Mouse (Mus musculus): ENCODE results near the gene Ncor1. TPM values are rescaled to one million over a fixed set of nuclear protein-coding genes. Genes with fewer than 3 reads are reported as not detected.

Ncor1 gene
- polyA plus RNA-seq, 1 experiment from 2014 or later: 123 TPM

DNA sequence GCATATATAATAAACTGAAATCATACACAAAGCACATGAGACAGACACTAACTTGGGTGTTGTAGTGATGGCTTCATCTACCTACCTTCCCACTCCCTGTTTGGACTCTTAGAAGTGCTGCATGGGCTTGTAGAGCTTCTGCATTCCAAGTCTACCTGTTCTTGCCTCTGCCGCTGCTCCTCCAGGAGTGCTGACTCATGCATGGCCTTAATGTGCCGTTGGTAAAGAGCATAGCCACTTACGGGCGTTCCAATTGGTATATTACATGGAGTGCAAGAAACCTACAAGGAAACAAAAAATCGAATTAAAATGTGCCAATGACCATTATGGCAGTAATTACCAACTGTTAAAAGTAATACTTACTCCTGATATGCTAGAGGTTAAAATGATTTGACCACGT is 91.5 kb downstream of the Ncor1 start:
- WGBS: 90% methylated on average over 6 of the region's 6 CpGs
- H3K4me3 ChIP-seq (replicated peaks; ENCODE audit: low read depth, low read length): no peak overlapping the region
- peaks cover 37% of the 10 kb centered on the region; the same call in 1 of the 2 replicates for H3K36me3 ChIP-seq (ENCODE audit: insufficient read depth, low read length)
- no peak overlapping the region for H3K9ac ChIP-seq (ENCODE audit: low read depth, low read length)
- H3K27me3 ChIP-seq (ENCODE audit: insufficient read depth, low read length): no peaks in the 10 kb centered on the region
- H3K9me3 ChIP-seq (replicated peaks; ENCODE audit: low read length): no peaks in the 10 kb centered on the region
- no peak for TF ChIP-seq CTCF (IDR thresholded peaks at IDR 0.05; ENCODE audit: low read depth)
- DNase-seq (ENCODE audit: low spot score) (no peak), ATAC-seq (replicated peaks; ENCODE audit: low FRiP score, low read depth) (no peak)
- no peaks in the 10 kb centered on the region for H3K4me1 ChIP-seq (replicated peaks; ENCODE audit: insufficient read depth, low read length)
- H3K4me2 ChIP-seq (ENCODE audit: low read length): no peak overlapping the region
- no peak overlapping the region for H3K27ac ChIP-seq

DNA sequence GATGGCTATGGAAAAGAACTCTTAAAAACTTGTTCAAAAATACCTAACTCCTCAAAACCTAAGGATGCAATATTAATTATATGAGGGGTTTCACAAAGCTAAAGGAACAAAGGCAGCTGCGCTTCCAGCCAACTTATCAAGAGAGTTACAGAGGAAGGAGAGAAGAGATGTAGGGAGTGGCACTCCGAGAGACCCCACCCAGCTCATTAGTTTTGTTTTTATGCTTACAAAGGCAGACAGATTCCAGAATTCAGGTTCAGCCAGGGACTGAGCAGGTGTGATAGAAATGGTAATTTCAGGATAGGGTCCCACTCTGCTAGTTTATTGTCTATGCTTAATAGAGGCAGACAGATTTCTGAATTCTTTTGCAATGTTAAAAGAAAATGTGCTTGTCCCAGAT is 103.1 kb downstream of the Ncor1 start:
- Histone ChIP-seq H3K4me1 (replicated peaks; ENCODE audit: insufficient read depth, low read length) (no peaks in the 10 kb centered on the region), H3K4me2 (ENCODE audit: low read length) (no peak overlapping the region), H3K27me3 (ENCODE audit: insufficient read depth, low read length) (no peaks in the 10 kb centered on the region), H3K36me3 (ENCODE audit: insufficient read depth, low read length) (peaks cover 56% of the 10 kb centered on the region), H3K27ac (no peak overlapping the region), H3K4me3 (replicated peaks; ENCODE audit: low read depth, low read length) (no peak overlapping the region), H3K9me3 (replicated peaks; ENCODE audit: low read length) (no peaks in the 10 kb centered on the region), H3K9ac (ENCODE audit: low read depth, low read length) (no peak overlapping the region)
- no peak for DNase-seq (ENCODE audit: low spot score)
- no peak for TF ChIP-seq CTCF (IDR thresholded peaks at IDR 0.05; ENCODE audit: low read depth)
- 93% methylated on average over 2 of the region's 2 CpGs for WGBS
- no peak for ATAC-seq (replicated peaks; ENCODE audit: low FRiP score, low read depth)

- H3K4me2 ChIP-seq (ENCODE audit: low read length): no peak overlapping the region
- TF ChIP-seq CTCF (IDR thresholded peaks at IDR 0.05; ENCODE audit: low read depth): no peak
- DNase-seq (ENCODE audit: low spot score): no peak
- 81% methylated on average over 4 of the region's 4 CpGs for WGBS
- no peaks in the 10 kb centered on the region for H3K9me3 ChIP-seq (replicated peaks; ENCODE audit: low read length)
- H3K4me1 ChIP-seq (replicated peaks; ENCODE audit: insufficient read depth, low read length): no peaks in the 10 kb centered on the region
- H3K36me3 ChIP-seq (ENCODE audit: insufficient read depth, low read length): peaks cover 64% of the 10 kb centered on the region
- H3K27me3 ChIP-seq (ENCODE audit: insufficient read depth, low read length): no peaks in the 10 kb centered on the region
- H3K4me3 ChIP-seq (replicated peaks; ENCODE audit: low read depth, low read length): no peak overlapping the region
- no peak overlapping the region for H3K27ac ChIP-seq
- H3K9ac ChIP-seq (ENCODE audit: low read depth, low read length): no peak overlapping the region
- ATAC-seq (replicated peaks; ENCODE audit: low FRiP score, low read depth): no peak
Observed at GRCm38 (mm10) chr11:62351948-62352347, 106.4 kb downstream of the Ncor1 start.

DNA sequence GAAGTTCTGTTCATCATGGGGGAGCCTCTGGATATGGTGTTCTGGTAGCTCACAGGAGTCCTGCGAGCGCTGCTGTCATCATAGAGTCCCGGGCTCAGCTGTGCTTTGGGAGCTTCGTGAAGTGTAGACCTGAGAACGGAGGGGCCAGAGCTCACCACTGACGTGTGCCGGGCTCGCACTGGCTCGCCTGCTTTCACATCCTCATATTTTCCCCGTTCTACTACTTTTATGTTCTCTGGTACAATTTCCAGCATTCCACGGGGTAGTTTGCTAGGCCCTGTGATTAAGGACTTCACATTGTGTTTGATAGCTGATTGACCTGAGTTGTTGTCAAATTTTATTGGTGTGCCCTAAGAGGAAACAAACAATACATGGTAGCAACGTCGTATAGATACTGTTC is 115.3 kb downstream of the Ncor1 start:
- H3K36me3 ChIP-seq (ENCODE audit: insufficient read depth, low read length): peaks cover 43% of the 10 kb centered on the region
- H3K27me3 ChIP-seq (ENCODE audit: insufficient read depth, low read length): no peaks in the 10 kb centered on the region
- ATAC-seq (replicated peaks; ENCODE audit: low FRiP score, low read depth): no peak

GRCm38 (mm10) chr11:62332228-62332627 is 126.1 kb downstream of the Ncor1 start:
- Histone ChIP-seq H3K4me1 (replicated peaks; ENCODE audit: insufficient read depth, low read length) (no peaks in the 10 kb centered on the region), H3K4me3 (replicated peaks; ENCODE audit: low read depth, low read length) (no peak overlapping the region), H3K9ac (ENCODE audit: low read depth, low read length) (no peak overlapping the region), H3K4me2 (ENCODE audit: low read length) (no peak overlapping the region), H3K27me3 (ENCODE audit: insufficient read depth, low read length) (no peaks in the 10 kb centered on the region), H3K36me3 (ENCODE audit: insufficient read depth, low read length) (peaks cover 73% of the 10 kb centered on the region), H3K9me3 (replicated peaks; ENCODE audit: low read length) (no peaks in the 10 kb centered on the region), H3K27ac (no peak overlapping the region)
- no peak for TF ChIP-seq CTCF (IDR thresholded peaks at IDR 0.05; ENCODE audit: low read depth)
- DNase-seq (ENCODE audit: low spot score) (no peak), ATAC-seq (replicated peaks; ENCODE audit: low FRiP score, low read depth) (no peak)
- WGBS: 95% methylated on average over 4 of the region's 4 CpGs

More for the DNA sequence above, 115.3 kb downstream of the Ncor1 start:
- no peaks in the 10 kb centered on the region for H3K4me1 ChIP-seq (replicated peaks; ENCODE audit: insufficient read depth, low read length)
- H3K9ac ChIP-seq (ENCODE audit: low read depth, low read length): no peak overlapping the region
- H3K27ac ChIP-seq: no peak overlapping the region
- H3K9me3 ChIP-seq (replicated peaks; ENCODE audit: low read length): no peaks in the 10 kb centered on the region
- H3K4me2 ChIP-seq (ENCODE audit: low read length): no peak overlapping the region
- no peak for TF ChIP-seq CTCF (IDR thresholded peaks at IDR 0.05; ENCODE audit: low read depth)
- H3K4me3 ChIP-seq (replicated peaks; ENCODE audit: low read depth, low read length): no peak overlapping the region
- no peak for DNase-seq (ENCODE audit: low spot score)
- WGBS: 90% methylated on average over 13 of the region's 13 CpGs

GRCm38 (mm10) chr11:62331141-62331540 is 127.2 kb downstream of the Ncor1 start:
- H3K4me1 ChIP-seq (replicated peaks; ENCODE audit: insufficient read depth, low read length): no peaks in the 10 kb centered on the region
- H3K27ac ChIP-seq: no peak overlapping the region
- H3K9me3 ChIP-seq (replicated peaks; ENCODE audit: low read length): no peaks in the 10 kb centered on the region
- H3K4me3 ChIP-seq (replicated peaks; ENCODE audit: low read depth, low read length): no peak overlapping the region
- TF ChIP-seq CTCF (IDR thresholded peaks at IDR 0.05; ENCODE audit: low read depth): no peak
- WGBS: 90% methylated on average over 5 of the region's 5 CpGs
- H3K27me3 ChIP-seq (ENCODE audit: insufficient read depth, low read length): no peaks in the 10 kb centered on the region
- ATAC-seq (replicated peaks; ENCODE audit: low FRiP score, low read depth) (no peak), DNase-seq (ENCODE audit: low spot score) (no peak)
- peaks cover 78% of the 10 kb centered on the region for H3K36me3 ChIP-seq (ENCODE audit: insufficient read depth, low read length)
- no peak overlapping the region for H3K9ac ChIP-seq (ENCODE audit: low read depth, low read length)
- H3K4me2 ChIP-seq (ENCODE audit: low read length): no peak overlapping the region

DNA sequence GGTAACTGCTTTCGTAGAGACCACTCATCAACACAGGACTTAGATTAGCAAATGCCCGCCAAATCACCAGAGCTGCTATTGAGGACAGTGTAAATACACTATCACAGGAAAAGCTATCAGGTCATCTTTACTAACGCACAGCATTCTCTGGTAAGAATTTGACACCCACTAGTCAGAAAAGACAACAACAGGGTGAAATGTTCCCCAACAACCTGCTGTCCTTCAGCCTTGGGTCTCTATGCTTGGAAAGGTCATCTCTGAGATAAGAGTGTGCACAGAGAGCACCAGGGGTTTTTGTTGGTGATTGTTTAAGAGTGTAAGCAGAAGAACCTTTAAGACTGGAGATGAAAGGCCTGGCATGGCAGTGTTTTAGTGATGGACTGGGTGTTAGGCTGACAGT is 134.7 kb downstream of the Ncor1 start:
- ATAC-seq (replicated peaks; ENCODE audit: low FRiP score, low read depth): no peak
- Histone ChIP-seq H3K9ac (ENCODE audit: low read depth, low read length) (no peak overlapping the region), H3K9me3 (replicated peaks; ENCODE audit: low read length) (no peaks in the 10 kb centered on the region), H3K27me3 (ENCODE audit: insufficient read depth, low read length) (no peaks in the 10 kb centered on the region), H3K27ac (no peak overlapping the region), H3K4me1 (replicated peaks; ENCODE audit: insufficient read depth, low read length) (no peaks in the 10 kb centered on the region), H3K4me3 (replicated peaks; ENCODE audit: low read depth, low read length) (no peak overlapping the region), H3K4me2 (ENCODE audit: low read length) (no peak overlapping the region), H3K36me3 (ENCODE audit: insufficient read depth, low read length) (peaks cover 69% of the 10 kb centered on the region)
- DNase-seq (ENCODE audit: low spot score): no peak
- TF ChIP-seq CTCF (IDR thresholded peaks at IDR 0.05; ENCODE audit: low read depth): no peak
- WGBS: 84% methylated on average over 3 of the region's 3 CpGs

Measured in kidney, postnatal 0 days (tissue).